Mouse (Mus musculus) CH12.LX (cell line): Measurements from ENCODE around the gene Cox11. TPM values are rescaled to one million over a fixed set of nuclear protein-coding genes. Genes with fewer than 3 reads are reported as not detected.

Source experiments
- DNase-seq: peaks from one replicate; pipeline ENCODE4 v3.0.0-alpha.2; 2013; ENCODE audit errors: extremely low read depth
- H3K27ac ChIP-seq: 2 replicates; pipeline ENCODE4 v1.5.1; 2012; ENCODE audit warnings: low read depth, mild to moderate bottlenecking, control low read depth, moderate library complexity; ENCODE audit not compliant: insufficient read depth
- H3K27me3 ChIP-seq: replicated peaks from 2 replicates; pipeline ENCODE3; 2012; ENCODE audit warnings: inconsistent platforms
- H3K36me3 ChIP-seq, 2 experiments: replicated peaks in 1 of 2; 2 replicates each; pipeline versions ENCODE3 to v1.6.1; 2012; ENCODE audit warnings: inconsistent platforms in 1 of 2, low read length in 1 of 2, mild to moderate bottlenecking in 1 of 2, mixed read lengths in 1 of 2, moderate library complexity in 1 of 2; ENCODE audit not compliant: control insufficient read depth in 1 of 2, insufficient read depth in 1 of 2
- H3K4me1 ChIP-seq, 2 experiments: 2 replicates each; pipeline ENCODE4 v1.6.1; 2012; ENCODE audit warnings: inconsistent platforms in 1 of 2, moderate library complexity in 1 of 2; ENCODE audit not compliant: insufficient read depth in 2 of 2, control insufficient read depth in 1 of 2
- H3K4me2 ChIP-seq: 2 replicates; pipeline ENCODE4 v1.6.1; 2012; ENCODE audit warnings: low read depth, mild to moderate bottlenecking, control low read depth; ENCODE audit not compliant: poor library complexity, insufficient read depth, severe bottlenecking
- H3K4me3 ChIP-seq, 3 experiments: fragments of 150-350 bp in 1 of 3; sonication (generic) in 1 of 3; replicated peaks in 1 of 3; 2 replicates each; pipeline versions ENCODE3 to v1.5.1; 2011 to 2012; ENCODE audit warnings: low read depth in 2 of 3, low read length in 2 of 3, mild to moderate bottlenecking in 2 of 3, moderate library complexity in 2 of 3, control low read depth in 1 of 3, improper control_type of control experiment in 1 of 3, inconsistent platforms in 1 of 3, mixed read lengths in 1 of 3; ENCODE audit not compliant: poor library complexity in 1 of 3
- H3K79me2 ChIP-seq: replicated peaks from 2 replicates; pipeline ENCODE4 v1.6.1; 2012; ENCODE audit warnings: mild to moderate bottlenecking, moderate library complexity; ENCODE audit not compliant: control insufficient read depth, poor library complexity, insufficient read depth, severe bottlenecking; ENCODE audit errors: extremely low read depth
- H3K9ac ChIP-seq: 2 replicates; pipeline ENCODE4 v1.6.1; 2012; ENCODE audit warnings: low read depth, mild to moderate bottlenecking, control low read depth, moderate library complexity; ENCODE audit not compliant: insufficient read depth
- H3K9me3 ChIP-seq: replicated peaks from 2 replicates; pipeline ENCODE3; 2012; ENCODE audit warnings: low read length, inconsistent platforms, mixed read lengths
- BHLHE40 ChIP-seq: IDR thresholded peaks from 2 replicates; pipeline ENCODE4 v1.6.1; 2011; ENCODE audit warnings: mild to moderate bottlenecking, low read depth, low read length, improper control_type of control experiment
- CHD1 ChIP-seq: IDR thresholded peaks from 2 replicates; pipeline ENCODE4 v1.6.1; 2012; ENCODE audit warnings: low read depth, low read length, improper control_type of control experiment, inconsistent platforms
- CHD2 ChIP-seq: IDR thresholded peaks from 2 replicates; pipeline ENCODE4 v1.6.1; 2011; ENCODE audit warnings: low read length, improper control_type of control experiment
- E2F4 ChIP-seq: IDR thresholded peaks from 2 replicates; pipeline ENCODE4 v1.6.1; 2011; ENCODE audit warnings: low read depth, low read length, improper control_type of control experiment; ENCODE audit not compliant: insufficient replicate concordance
- ELF1 ChIP-seq: IDR thresholded peaks from 2 replicates; pipeline ENCODE4 v1.6.1; 2014; ENCODE audit warnings: low read depth, mild to moderate bottlenecking, inconsistent platforms, low read length, improper control_type of control experiment
- GABPA ChIP-seq: IDR thresholded peaks from 2 replicates; pipeline ENCODE4 v1.6.1; 2012; ENCODE audit warnings: low read depth, low read length, improper control_type of control experiment, inconsistent platforms; ENCODE audit not compliant: insufficient replicate concordance
- IRF4 ChIP-seq: IDR thresholded peaks from 2 replicates; pipeline ENCODE4 v1.6.1; 2014; ENCODE audit warnings: low read depth, mild to moderate bottlenecking, inconsistent platforms, low read length, improper control_type of control experiment
- KAT2A ChIP-seq: IDR thresholded peaks from 2 replicates; pipeline ENCODE4 v1.6.1; 2012; ENCODE audit warnings: low read length, improper control_type of control experiment, inconsistent platforms; ENCODE audit not compliant: insufficient replicate concordance
- MAFK ChIP-seq: IDR thresholded peaks from 2 replicates; pipeline ENCODE4 v1.6.1; 2011; ENCODE audit warnings: low read length, improper control_type of control experiment; ENCODE audit not compliant: insufficient replicate concordance
- MAX ChIP-seq: IDR thresholded peaks from 2 replicates; pipeline ENCODE4 v1.6.1; 2011; ENCODE audit warnings: low read length, improper control_type of control experiment
- MAZ ChIP-seq: IDR thresholded peaks from 2 replicates; pipeline ENCODE4 v1.6.1; 2012; ENCODE audit warnings: low read depth, mild to moderate bottlenecking, inconsistent platforms, low read length, improper control_type of control experiment, moderate library complexity
- MEF2A ChIP-seq: IDR thresholded peaks from 2 replicates; pipeline ENCODE4 v1.6.1; 2014; ENCODE audit warnings: low read depth, mild to moderate bottlenecking, inconsistent platforms, low read length, improper control_type of control experiment, borderline replicate concordance
- MXI1 ChIP-seq: IDR thresholded peaks from 2 replicates; pipeline ENCODE4 v1.6.1; 2011; ENCODE audit warnings: mild to moderate bottlenecking, low read depth, low read length, improper control_type of control experiment
- MYC ChIP-seq: IDR thresholded peaks from 2 replicates; pipeline ENCODE4 v1.6.1; 2011; ENCODE audit warnings: low read depth, mild to moderate bottlenecking, improper control_type of control experiment, low read length
- NELFE ChIP-seq: IDR thresholded peaks from 2 replicates; pipeline ENCODE4 v1.6.1; 2011; ENCODE audit warnings: low read depth, low read length, improper control_type of control experiment
- PAX5 ChIP-seq: IDR thresholded peaks from 2 replicates; pipeline ENCODE4 v1.6.1; 2012; ENCODE audit warnings: low read length, inconsistent platforms, mixed read lengths
- POLR2A ChIP-seq: IDR thresholded peaks from 2 replicates; pipeline ENCODE4 v1.6.1; 2011; ENCODE audit warnings: low read depth, mild to moderate bottlenecking, improper control_type of control experiment, low read length
- POLR2AphosphoS2 ChIP-seq: IDR thresholded peaks from 2 replicates; pipeline ENCODE4 v1.6.1; 2011; ENCODE audit warnings: low read depth, low read length, improper control_type of control experiment
- RCOR1 ChIP-seq: conservative IDR thresholded peaks from 2 replicates; pipeline ENCODE4 v1.6.1; 2012; ENCODE audit warnings: low read depth, mild to moderate bottlenecking, inconsistent platforms, low read length, improper control_type of control experiment
- SIN3A ChIP-seq: IDR thresholded peaks from 2 replicates; pipeline ENCODE4 v1.6.1; 2012; ENCODE audit warnings: low read length, improper control_type of control experiment, inconsistent platforms
- TCF12 ChIP-seq: IDR thresholded peaks from 2 replicates; pipeline ENCODE4 v1.6.1; 2014; ENCODE audit warnings: low read depth, mild to moderate bottlenecking, inconsistent platforms, low read length, improper control_type of control experiment
- UBTF ChIP-seq: IDR thresholded peaks from 2 replicates; pipeline ENCODE4 v1.6.1; 2012; ENCODE audit warnings: low read depth, mild to moderate bottlenecking, inconsistent platforms, low read length, improper control_type of control experiment, moderate library complexity
- USF2 ChIP-seq: conservative IDR thresholded peaks from 2 replicates; pipeline ENCODE4 v1.6.1; 2011; ENCODE audit warnings: low read depth, low read length, improper control_type of control experiment
- ZKSCAN1 ChIP-seq: IDR thresholded peaks from 2 replicates; pipeline ENCODE4 v1.6.1; 2012; ENCODE audit warnings: low read depth, inconsistent platforms, low read length, improper control_type of control experiment, borderline replicate concordance
- ZNF384 ChIP-seq: IDR thresholded peaks from 2 replicates; pipeline ENCODE4 v1.6.1; 2012; ENCODE audit warnings: low read depth, low read length, improper control_type of control experiment, inconsistent platforms
- dilution Hi-C: fragments of 300-500 bp; cut with MboI; formaldehyde crosslinking; loops from 2 replicates; pipeline ENCODE4 v1.14.3; 2020; ENCODE audit warnings: low sequenced_read_pairs; ENCODE audit not compliant: extremely low pct_unique_long_range_greater_than_20kb, extremely low pct_ligation_motif_present
- in situ Hi-C: fragments of 300-500 bp; cut with MboI; formaldehyde crosslinking; loops from 3 replicates; pipeline ENCODE4 v1.14.3; 2019; ENCODE audit warnings: low sequenced_read_pairs, low pct_ligation_motif_present, low pct_unique_long_range_greater_than_20kb, mixed read lengths
- polyA plus RNA-seq: library from polyadenylated mRNA; unstranded; fragments of >175 nt; gene quantifications from 2 replicates; pipeline ENCODE4 v1.2.1, GENCODE M21; 2012; ENCODE audit warnings: low read depth; ENCODE audit not compliant: insufficient read length
- total RNA-seq, 2 experiments: library from RNA; depleted of rRNA; stranded (reverse); fragments of 300-350 nt in 1 of 2; fragments of >200 nt in 1 of 2; gene quantifications; 2 replicates each; pipeline ENCODE4 v1.2.3; 2012 to 2014

Gene Cox11
- total and polyA plus RNA-seq, 3 experiments: 43.2 to 64.3 (median 61.4) TPM

DNA sequence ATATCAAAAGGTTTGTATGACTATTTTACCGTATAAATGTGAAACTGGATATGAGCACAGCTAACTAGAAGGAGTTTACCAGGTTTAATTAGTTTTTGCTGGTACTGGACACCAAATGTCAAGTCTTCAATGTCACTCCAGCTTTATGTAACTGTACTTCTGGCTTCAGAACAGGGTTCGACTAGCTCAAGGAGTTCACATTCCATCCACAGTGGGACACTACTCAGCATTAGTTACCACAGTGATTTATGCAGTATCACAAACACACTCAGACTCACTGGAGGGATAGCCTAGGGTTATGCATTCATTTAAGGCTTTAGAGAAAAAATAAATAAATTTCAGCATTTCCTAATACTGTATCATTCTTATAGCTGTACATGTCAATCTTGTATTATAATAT, 5.5 kb upstream of the Cox11 start:
- no peak overlapping the region for H3K9ac ChIP-seq
- H3K79me2 ChIP-seq: 0 out of 2 replicates have a peak, but pooled peaks cover 2% of the 10 kb centered on the region
- H3K27ac ChIP-seq: no peak overlapping the region
- H3K4me1 ChIP-seq: peaks cover 6 to 12% of the 10 kb centered on the region in 2 experiments; a peak in 3 of 4 replicates
- in situ Hi-C loops (no loop called here), dilution Hi-C loops (no loop called here)
- H3K4me2 ChIP-seq: no peak overlapping the region
- no peaks in the 10 kb centered on the region for H3K9me3 ChIP-seq
- H3K27me3 ChIP-seq: no peaks in the 10 kb centered on the region
- TF ChIP-seq GABPA: no peak
- TF ChIP-seq USF2: no peak
- no peak for TF ChIP-seq IRF4
- TF ChIP-seq ZNF384: no peak
- TF ChIP-seq POLR2AphosphoS2: no peak
- no peak for TF ChIP-seq KAT2A
- TF ChIP-seq TCF12: no peak
- TF ChIP-seq BHLHE40: no peak
- no peak for TF ChIP-seq PAX5
- no peak for TF ChIP-seq POLR2A
- no peak for TF ChIP-seq MYC
- no peak for TF ChIP-seq MEF2A
- no peak for TF ChIP-seq UBTF
- no peak for TF ChIP-seq CHD2
- TF ChIP-seq ZKSCAN1: no peak
- TF ChIP-seq MAFK: no peak
- no peak for TF ChIP-seq NELFE
- no peak for TF ChIP-seq CHD1
- no peak for TF ChIP-seq RCOR1
- H3K36me3 ChIP-seq: peaks cover 0 to 9% of the 10 kb centered on the region in 2 experiments
- no peak overlapping the region for H3K4me3 ChIP-seq
- no peak for DNase-seq

DNA sequence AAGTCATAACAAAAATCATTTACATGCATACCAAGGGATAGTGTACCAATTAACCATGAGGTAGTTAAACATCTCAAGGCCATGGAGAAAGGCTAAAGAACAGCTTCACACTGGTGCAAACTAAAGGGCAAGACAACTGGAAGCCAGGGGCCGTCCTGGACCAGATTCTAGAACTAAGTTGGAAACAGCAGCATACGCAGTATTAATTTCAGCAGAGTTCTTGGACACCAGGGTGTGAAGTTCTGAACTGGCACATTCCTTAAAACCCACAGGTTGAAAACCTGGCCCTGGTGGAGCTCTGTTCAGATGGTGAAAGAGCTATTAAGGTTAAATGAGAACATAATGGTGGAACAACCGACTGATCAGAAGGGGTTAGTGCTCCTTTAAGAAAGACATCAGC, 3.3 kb upstream of the Cox11 start:
- dilution Hi-C loops (no loop called here), in situ Hi-C loops (no loop called here)
- Histone ChIP-seq H3K4me1 (peaks cover 8 to 14% of the 10 kb centered on the region in 2 experiments; a peak in 3 of 4 replicates), H3K36me3 (peaks cover 0 to 11% of the 10 kb centered on the region in 2 experiments), H3K27ac (no peak overlapping the region), H3K4me3 (no peak overlapping the region), H3K4me2 (no peak overlapping the region), H3K27me3 (no peaks in the 10 kb centered on the region), H3K9me3 (no peaks in the 10 kb centered on the region), H3K9ac (no peak overlapping the region), H3K79me2 (peaks cover 14% of the 10 kb centered on the region)
- DNase-seq: no peak
- no peak for TF ChIP-seq POLR2AphosphoS2
- TF ChIP-seq ELF1: no peak
- no peak for TF ChIP-seq TCF12
- TF ChIP-seq IRF4: no peak
- no peak for TF ChIP-seq MEF2A
- no peak for TF ChIP-seq MXI1
- no peak for TF ChIP-seq KAT2A
- no peak for TF ChIP-seq MAX
- TF ChIP-seq ZNF384: no peak
- no peak for TF ChIP-seq ZKSCAN1
- no peak for TF ChIP-seq MAZ
- TF ChIP-seq E2F4: no peak
- no peak for TF ChIP-seq GABPA
- no peak for TF ChIP-seq SIN3A
